Comparison of ENCODE assay signal across 21 mouse cellular contexts in genomic region chr2:106622326-106622725, GRCm38 (mm10).
DNase-seq lines count a peak whose midpoint lies in the region; ATAC-seq and TF ChIP-seq lines count a peak whose summit lies in the region.
"Had no signal": no experiment of that assay in that cellular context is flagged by ENCODE, and none has a peak within 500 bp of the region (broad histone marks: within the 10 kb centered on the region; RNA-seq: fewer than 3 reads in every experiment).

No protein-coding gene starts in this region.

- no peak overlapping the region for H3K4me3 ChIP-seq in heart, embryonic 10.5 days
- no peak overlapping the region for H3K4me3 ChIP-seq in limb, embryonic 14.5 days (replicated peaks; ENCODE audit: low read length)
- no peak overlapping the region for H3K4me3 ChIP-seq in limb, embryonic 10.5 days
- no peak overlapping the region for H3K4me3 ChIP-seq in heart, adult 2 months
- H3K4me3 ChIP-seq: limb, embryonic 13.5 days; stomach, embryonic 15.5 days had no signal

- no peak for TF ChIP-seq POLR2A in limb, embryonic 14.5 days (IDR thresholded peaks at IDR 0.05; ENCODE audit: borderline replicate concordance, extremely low read depth, insufficient read depth, insufficient read length)
- TF ChIP-seq POLR2A in heart, adult 2 months (IDR thresholded peaks at IDR 0.05; ENCODE audit: insufficient read depth, low read depth, low read length) = no peak

- H3K9me3 ChIP-seq in heart, embryonic 10.5 days = no peaks in the 10 kb centered on the region
- H3K9me3 ChIP-seq in limb, embryonic 14.5 days (ENCODE audit: control insufficient read depth, low read length) = no peaks in the 10 kb centered on the region
- H3K9me3 ChIP-seq in limb, embryonic 10.5 days (replicated peaks) = no peaks in the 10 kb centered on the region
- H3K9me3 ChIP-seq: limb, embryonic 13.5 days; stomach, embryonic 15.5 days had no signal

- no peaks in the 10 kb centered on the region for H3K4me1 ChIP-seq in heart, embryonic 10.5 days
- H3K4me1 ChIP-seq in limb, embryonic 14.5 days (ENCODE audit: control insufficient read depth, insufficient read depth, low read length) = no peaks in the 10 kb centered on the region
- no peaks in the 10 kb centered on the region for H3K4me1 ChIP-seq in limb, embryonic 10.5 days
- no peaks in the 10 kb centered on the region for H3K4me1 ChIP-seq in heart, adult 2 months (ENCODE audit: control insufficient read depth, insufficient read depth, low read length)
- H3K4me1 ChIP-seq: limb, embryonic 13.5 days; stomach, embryonic 15.5 days had no signal

- intact Hi-C loops in heart, adult 2 months (cut with DNase I) = no loop called here

- peak; percentile 11 for DNase-seq in heart, postnatal 4 days
- no peak for DNase-seq in heart, embryonic 10.5 days (ENCODE audit: low spot score)
- DNase-seq in limb, embryonic 14.5 days (ENCODE audit: low spot score) = peak; percentile 56
- no peak for DNase-seq in limb, embryonic 10.5 days (ENCODE audit: low spot score)
- DNase-seq in right cerebral cortex, postnatal 14 days = peak; percentile 9
- DNase-seq in right cerebral cortex, adult 18-20 months = no peak
- peak; percentile 8 for DNase-seq in NIH3T3 (ENCODE audit: low read depth)
- no peak for DNase-seq in heart, adult 2 months
- DNase-seq: adrenal gland, postnatal 10 days; cerebellum, adult 11 months; embryo, embryonic 11 days; gastrocnemius, postnatal 10 days; heart, postnatal 36 days; lung, postnatal 36 days had no signal

- no peak overlapping the region for H3K27ac ChIP-seq in heart, embryonic 10.5 days
- H3K27ac ChIP-seq in limb, embryonic 14.5 days (replicated peaks; ENCODE audit: low read depth, low read length) = no peak overlapping the region
- H3K27ac ChIP-seq in limb, embryonic 10.5 days = no peak overlapping the region
- H3K27ac ChIP-seq in heart, adult 2 months = no peak overlapping the region
- H3K27ac ChIP-seq: limb, embryonic 13.5 days; liver, embryonic 14.5 days; stomach, embryonic 15.5 days had no signal

- H3K27me3 ChIP-seq in heart, embryonic 10.5 days (ENCODE audit: insufficient read depth, poor library complexity, severe bottlenecking) = no peaks in the 10 kb centered on the region
- no peaks in the 10 kb centered on the region for H3K27me3 ChIP-seq in limb, embryonic 14.5 days (ENCODE audit: control insufficient read depth, insufficient read depth, low read length)
- no peaks in the 10 kb centered on the region for H3K27me3 ChIP-seq in limb, embryonic 10.5 days (ENCODE audit: low read depth, poor library complexity, severe bottlenecking)
- H3K27me3 ChIP-seq in heart, adult 2 months (ENCODE audit: control insufficient read depth, insufficient read depth, low read length) = no peaks in the 10 kb centered on the region
- H3K27me3 ChIP-seq: limb, embryonic 13.5 days; Patski; stomach, embryonic 15.5 days had no signal

- TF ChIP-seq EP300 in heart, adult 2 months (IDR thresholded peaks at IDR 0.05; ENCODE audit: insufficient read depth, low read depth, low read length) = no peak

- no peaks in the 10 kb centered on the region for H3K79me2 ChIP-seq in heart, adult 2 months (replicated peaks; ENCODE audit: control insufficient read depth, insufficient read depth, low read length)

- no peak overlapping the region for H3K9ac ChIP-seq in limb, embryonic 14.5 days (ENCODE audit: low read depth, low read length, severe bottlenecking)
- no peak overlapping the region for H3K9ac ChIP-seq in heart, adult 2 months (ENCODE audit: low read depth, low read length)
- H3K9ac ChIP-seq: limb, embryonic 13.5 days; liver, embryonic 14.5 days; stomach, embryonic 15.5 days had no signal

- no peak overlapping the region for H3K4me2 ChIP-seq in limb, embryonic 14.5 days (replicated peaks; ENCODE audit: low read depth, low read length, severe bottlenecking)
- H3K4me2 ChIP-seq: limb, embryonic 13.5 days; stomach, embryonic 15.5 days had no signal

- ATAC-seq in limb, embryonic 14.5 days (ENCODE audit: low FRiP score, low read depth) = no peak
- ATAC-seq: activated CD4-positive, CD25-positive, alpha-beta regulatory T cell, adult 4 months; hindbrain, embryonic 16.5 days; intestine, postnatal 0 days; Patski had no signal

- 75% methylated on average over 5 of the region's 5 CpGs for WGBS in heart, embryonic 10.5 days
- 68% methylated on average over 5 of the region's 5 CpGs for WGBS in limb, embryonic 14.5 days
- 93% methylated on average over 5 of the region's 5 CpGs for WGBS in limb, embryonic 10.5 days
- 55% methylated on average over 5 of the region's 5 CpGs for WGBS in heart, adult 2 months

- H3K36me3 ChIP-seq in heart, embryonic 10.5 days = no peaks in the 10 kb centered on the region
- H3K36me3 ChIP-seq in limb, embryonic 14.5 days (ENCODE audit: control insufficient read depth, insufficient read depth, low read length) = no peaks in the 10 kb centered on the region
- H3K36me3 ChIP-seq in limb, embryonic 10.5 days = no peaks in the 10 kb centered on the region
- no peaks in the 10 kb centered on the region for H3K36me3 ChIP-seq in heart, adult 2 months (ENCODE audit: control insufficient read depth, insufficient read depth, low read length)
- H3K36me3 ChIP-seq: limb, embryonic 13.5 days; stomach, embryonic 15.5 days had no signal

- no peak for TF ChIP-seq CTCF in heart, adult 2 months (IDR thresholded peaks at IDR 0.05)

Comparison
In these comparisons a context has a peak if more than half of its experiments do, and no peak if none do; other contexts are left out.
1. DNase-seq: peak in heart, postnatal 4 days (single experiment), limb, embryonic 14.5 days (single experiment), right cerebral cortex, postnatal 14 days (single experiment) and NIH3T3 (single experiment); none in heart, embryonic 10.5 days (single experiment), limb, embryonic 10.5 days (single experiment), right cerebral cortex, adult 18-20 months (single experiment) and heart, adult 2 months (0 of 2).